8 mouse cellular contexts compared by ENCODE assay signal in genomic region chr2:103347417-103347891, GRCm38 (mm10). TPM values are rescaled to one million over a fixed set of nuclear protein-coding genes. Genes with fewer than 3 reads are reported as not detected.
DNase-seq lines count a peak whose midpoint lies in the region; ATAC-seq and TF ChIP-seq lines count a peak whose summit lies in the region.

No protein-coding gene starts in this region.

- peaks cover 60% of the 10 kb centered on the region for H3K4me1 ChIP-seq in G1E (ENCODE audit: insufficient read depth, low read depth, low read length)
- peaks cover 3% of the 10 kb centered on the region; the same call in 1 of the 2 replicates for H3K4me1 ChIP-seq in hindbrain, embryonic 13.5 days (replicated peaks)

- peak overlapping the region; percentile 34; the same call in 1 of the 2 replicates for H3K4me2 ChIP-seq in hindbrain, embryonic 13.5 days

- no peaks in the 10 kb centered on the region for H3K36me3 ChIP-seq in G1E (replicated peaks)
- H3K36me3 ChIP-seq in hindbrain, embryonic 13.5 days: no peaks in the 10 kb centered on the region

- DNase-seq in G1E (ENCODE audit: low spot score): peak; percentile 42
- DNase-seq in c-Kit-negative CD71-positive TER-119-positive erythroid progenitor cells, embryonic 14.5 days (ENCODE audit: low read depth, low spot score): peak; percentile 6
- DNase-seq in forelimb bud, embryonic 11.5 days (ENCODE audit: low read depth, low spot score): peak; percentile 67
- peak; percentile 67 to 74 for DNase-seq in layer of hippocampus, postnatal 10 days (ENCODE audit: low spot score in 2 of 2)
- peak; percentile 71 for DNase-seq in lung, postnatal 25 days (ENCODE audit: low spot score)
- DNase-seq in ovary, postnatal 36 days (ENCODE audit: low spot score): peak; percentile 31
- DNase-seq in urinary bladder, adult 2 months (ENCODE audit: low spot score): peak; percentile 30

- no peak overlapping the region for H3K27ac ChIP-seq in hindbrain, embryonic 13.5 days

- H3K4me3 ChIP-seq in G1E (ENCODE audit: low read depth, low read length): peak overlapping the region; percentile 48; the same call in 1 of the 2 replicates
- H3K4me3 ChIP-seq in hindbrain, embryonic 13.5 days: no peak overlapping the region

- ATAC-seq in G1E (ENCODE audit: extremely low read depth, insufficient number of reproducible peaks, low FRiP score, poor library complexity, severe bottlenecking): 0 out of 2 replicates have a peak, but pooled peaks have one; percentile 15
- peak; percentile 43; the same call in 1 of the 2 replicates for ATAC-seq in hindbrain, embryonic 13.5 days (ENCODE audit: low FRiP score)

- H3K9me3 ChIP-seq in G1E (replicated peaks): no peaks in the 10 kb centered on the region
- no peaks in the 10 kb centered on the region for H3K9me3 ChIP-seq in hindbrain, embryonic 13.5 days

- TF ChIP-seq CTCF in G1E (IDR thresholded peaks at IDR 0.05; ENCODE audit: low read depth, low read length): peak; percentile 72

- peaks cover 24% of the 10 kb centered on the region for H3K27me3 ChIP-seq in G1E (ENCODE audit: insufficient read depth, low read length)
- H3K27me3 ChIP-seq in hindbrain, embryonic 13.5 days: 0 out of 2 replicates have a peak, but pooled peaks cover 3% of the 10 kb centered on the region

- peak overlapping the region; percentile 53; the same call in 1 of the 2 replicates for H3K9ac ChIP-seq in hindbrain, embryonic 13.5 days

- WGBS in hindbrain, embryonic 13.5 days: 21% methylated on average over 5 of the region's 5 CpGs

RNA-seq across cellular contexts. Expression of gene Ehf, which starts 44.4 kb away (rescaled TPM):
- 15.6 and 21.1 TPM in 2 replicates for total RNA-seq in G1E (2014; fragmentation: Nextera tagmentation)
- total RNA-seq in G1E (2017): 0.64 and 0.98 TPM in 2 replicates
- polyA plus RNA-seq in G1E (2012): 0.14 and 0.15 TPM in 2 replicates
- polyA plus RNA-seq in hindbrain, embryonic 13.5 days (2015; fragmentation: Nextera tagmentation; extraction: Ambion mirVana): 0.09 and 0.13 TPM in 2 replicates
- not detected for total RNA-seq in layer of hippocampus, postnatal 10 days (2021)
- polyA plus RNA-seq in urinary bladder, adult 2 months (2012; rRNA removed): 38.2 and 39.6 TPM in 2 replicates

Comparison
In these comparisons a context has a peak if more than half of its experiments do, and no peak if none do; other contexts are left out.
1. DNase-seq: peak in every context shown above with its lines; median percentile 71 in lung, postnatal 25 days; 70 in layer of hippocampus, postnatal 10 days; 67 in forelimb bud, embryonic 11.5 days; 42 in G1E; 31 in ovary, postnatal 36 days; 30 in urinary bladder, adult 2 months; 6 in c-Kit-negative CD71-positive TER-119-positive erythroid progenitor cells, embryonic 14.5 days.
2. RNA of gene Ehf, which starts 44.4 kb away (polyA plus RNA-seq): 38.2 to 39.6 TPM in urinary bladder, adult 2 months; 0.14 to 0.15 TPM in G1E and 0.09 to 0.13 TPM in hindbrain, embryonic 13.5 days; every median in the first group is over 10 times any median in the second.